Mouse (Mus musculus): ENCODE measurements around the gene Evx2. TPM values are rescaled to one million over a fixed set of nuclear protein-coding genes. Genes with fewer than 3 reads are reported as not detected.

Evx2 gene
- total RNA-seq, 2 experiments from 2014 or later: not detected

DNA sequence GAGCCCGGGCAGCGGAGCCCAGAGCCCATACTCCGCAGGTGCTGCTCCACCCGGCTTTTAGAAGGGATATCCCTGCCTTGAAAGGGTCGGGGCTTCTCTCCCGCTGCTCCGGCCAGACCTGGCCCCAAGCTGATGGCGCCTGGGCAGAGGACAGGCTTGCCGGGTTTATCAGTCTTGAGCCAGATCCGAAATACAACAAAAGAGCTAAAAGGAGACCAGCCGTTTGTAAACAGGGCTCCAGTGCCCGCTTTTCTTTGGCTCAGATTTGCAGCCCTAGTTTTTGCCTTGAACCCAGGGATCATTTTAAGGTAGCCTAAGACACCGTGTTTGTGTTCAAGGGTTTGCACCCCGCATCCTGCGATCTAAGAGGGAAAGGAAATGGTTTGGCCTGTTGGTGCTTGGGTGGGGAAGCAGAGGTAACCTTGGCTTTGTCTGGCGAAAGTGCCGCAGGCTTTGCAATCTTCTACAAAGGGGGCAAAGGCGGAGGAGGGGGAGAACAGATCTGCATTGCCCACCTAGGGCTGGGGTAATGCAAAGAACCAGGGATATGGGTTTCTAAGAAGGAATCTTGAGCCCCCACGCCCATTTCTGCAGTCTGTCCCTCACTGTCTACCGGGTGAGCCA, 33.6 kb upstream of the Evx2 start:
- peak overlapping the region; percentile 79 for H3K4me3 ChIP-seq
- intact Hi-C loops (cut with DNase I): no loop called here
- no peak for TF ChIP-seq CTCF (IDR thresholded peaks at IDR 0.05)
- DNase-seq: no peak
- peak overlapping the region; percentile 86 for H3K27ac ChIP-seq

GRCm38 (mm10) chr2:74691995-74692807, 32.8 kb upstream of the Evx2 start:
- peak overlapping the region; percentile 86 for H3K27ac ChIP-seq
- no peak for DNase-seq
- H3K4me3 ChIP-seq: peak overlapping the region; percentile 79
- TF ChIP-seq CTCF (IDR thresholded peaks at IDR 0.05): no peak
- intact Hi-C loops (cut with DNase I): no loop called here

GRCm38 (mm10) chr2:74691022-74691951, 31.9 kb upstream of the Evx2 start, which contains the start of gene Hoxd10:
Gene Hoxd10, plus strand, starts transcription at chr2:74691924.
- Histone ChIP-seq H3K4me3 (peak within 1 kb of the TSS; percentile 79), H3K27ac (peak within 1 kb of the TSS; percentile 86)
- DNase-seq: peak; percentile 88
- intact Hi-C loops (cut with DNase I): no loop called here
- peak; percentile 73 for TF ChIP-seq CTCF (IDR thresholded peaks at IDR 0.05)

DNA sequence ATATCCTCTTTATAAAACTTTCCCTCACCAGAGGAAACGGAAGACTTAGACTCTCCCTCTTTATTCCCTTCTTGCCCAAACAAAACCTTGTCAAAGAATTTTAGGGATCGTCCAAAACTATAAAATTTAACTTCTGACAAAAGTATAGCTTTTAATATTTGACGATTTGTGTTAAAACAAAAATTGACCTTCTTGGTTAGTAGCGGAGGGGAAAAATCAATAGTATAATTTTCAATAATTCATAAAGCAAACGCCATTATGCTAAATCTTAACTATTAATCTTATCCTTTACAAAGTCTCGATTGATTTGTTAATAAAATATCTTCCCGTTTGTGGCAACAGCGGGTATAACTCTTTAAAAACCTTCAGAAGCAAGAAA, 31.0 kb upstream of the Evx2 start:
- DNase-seq: no peak
- Histone ChIP-seq H3K4me3 (peak overlapping the region; percentile 79; the same call in 1 of the 2 replicates), H3K27ac (peak overlapping the region; percentile 41)
- intact Hi-C loops (cut with DNase I): no loop called here
- TF ChIP-seq CTCF (IDR thresholded peaks at IDR 0.05): no peak

GRCm38 (mm10) chr2:74689574-74690337, 30.4 kb upstream of the Evx2 start:
- H3K4me3 ChIP-seq: peak overlapping the region; percentile 27
- H3K27ac ChIP-seq: peak overlapping the region; percentile 41
- intact Hi-C loops (cut with DNase I): no loop called here
- no peak for TF ChIP-seq CTCF (IDR thresholded peaks at IDR 0.05)
- DNase-seq: peak; percentile 25

- no peak for DNase-seq
- H3K27ac ChIP-seq: no peak overlapping the region; the same call in 1 of the 2 replicates
- H3K4me3 ChIP-seq: no peak overlapping the region
- intact Hi-C loops (cut with DNase I): no loop called here
- no peak for TF ChIP-seq CTCF (IDR thresholded peaks at IDR 0.05)
Measured at GRCm38 (mm10) chr2:74688795-74689573, 29.6 kb upstream of the Evx2 start.

GRCm38 (mm10) chr2:74687698-74688555, 28.6 kb upstream of the Evx2 start:
- DNase-seq: peak; percentile 24
- TF ChIP-seq CTCF (IDR thresholded peaks at IDR 0.05): no peak
- peak overlapping the region; percentile 43 for H3K4me3 ChIP-seq
- no peak overlapping the region for H3K27ac ChIP-seq
- intact Hi-C loops (cut with DNase I): no loop called here

DNA sequence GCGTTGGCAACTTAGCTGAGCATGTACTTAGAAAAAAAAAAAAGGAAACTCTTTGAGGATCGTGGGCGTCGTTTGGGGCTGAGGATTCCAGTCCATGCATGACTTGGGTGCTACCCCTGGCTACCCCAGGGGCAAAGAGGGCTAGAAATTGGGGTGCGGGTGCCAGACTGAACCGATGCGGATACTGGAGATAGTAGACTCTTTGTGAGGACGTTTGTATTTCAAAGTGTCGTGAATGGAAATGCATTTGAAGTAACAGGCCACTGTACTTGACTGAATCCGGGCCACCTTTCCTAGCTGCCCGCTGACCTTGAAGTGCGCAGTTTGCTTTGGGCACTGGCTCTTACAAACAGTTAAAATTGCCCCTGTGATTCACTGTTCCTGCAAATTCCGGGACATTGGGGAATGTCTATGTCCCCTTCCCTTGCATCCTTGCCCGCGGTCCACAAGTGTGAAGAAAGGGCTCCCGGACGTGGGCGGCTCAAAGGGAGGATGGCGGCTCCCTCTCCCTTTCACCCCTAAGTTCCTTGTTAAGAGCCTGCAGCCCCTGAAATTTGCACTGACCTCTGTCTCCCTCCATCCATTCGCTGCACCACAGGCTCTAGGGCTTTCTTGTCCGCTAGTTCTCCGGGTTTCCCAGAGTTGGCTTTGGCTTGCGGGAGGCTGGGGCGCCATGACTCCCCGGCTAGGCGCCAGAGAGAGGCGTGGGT, 27.8 kb upstream of the Evx2 start:
- peak; percentile 24 for DNase-seq
- no peak overlapping the region for H3K27ac ChIP-seq
- no peak for TF ChIP-seq CTCF (IDR thresholded peaks at IDR 0.05)
- peak overlapping the region; percentile 43 for H3K4me3 ChIP-seq
- intact Hi-C loops (cut with DNase I): no loop called here

- peak; percentile 72 for TF ChIP-seq CTCF (IDR thresholded peaks at IDR 0.05)
- intact Hi-C loops (cut with DNase I): no loop called here
- Histone ChIP-seq H3K4me3 (peak overlapping the region; percentile 33), H3K27ac (no peak overlapping the region)
- peak; percentile 76 for DNase-seq
Measured at GRCm38 (mm10) chr2:74686301-74686987, 27.1 kb upstream of the Evx2 start.
